Mouse (Mus musculus): ENCODE measurements around the gene Tmem147.

GRCm38 (mm10) chr7:30744022-30744598, 14.8 kb upstream of the Tmem147 start:
- no peak for TF ChIP-seq CTCF (IDR thresholded peaks at IDR 0.05; ENCODE audit: control insufficient read depth, insufficient read depth, insufficient read length)
- TF ChIP-seq CEBPB (IDR thresholded peaks at IDR 0.05; ENCODE audit: low read depth): no peak
- no peak for TF ChIP-seq MYOG (IDR thresholded peaks at IDR 0.05; ENCODE audit: control insufficient read depth, extremely low read depth, insufficient read length)
- no peak for TF ChIP-seq MAX (IDR thresholded peaks at IDR 0.05)
- TF ChIP-seq USF1 (IDR thresholded peaks at IDR 0.05; ENCODE audit: low read depth): no peak
- no peak for TF ChIP-seq MYOD1 (IDR thresholded peaks at IDR 0.05; ENCODE audit: control insufficient read depth, insufficient read length, low read depth)
